Mouse (Mus musculus) megakaryocyte, embryonic 14.5 days (primary cell): ENCODE results near the gene Phtf1.

Source experiments
- FLI1 ChIP-seq: IDR thresholded peaks from 2 replicates; pipeline ENCODE4 v1.6.1; 2012; ENCODE audit warnings: low read length, inconsistent platforms, mixed read lengths
- GATA1 ChIP-seq: IDR thresholded peaks from 3 replicates; pipeline ENCODE4 v1.6.1; 2012; ENCODE audit warnings: mixed read lengths, low read length, inconsistent platforms, borderline replicate concordance

GRCm38 (mm10) chr3:103967231-103967630, 679 bp upstream of the Phtf1 start:
- TF ChIP-seq GATA1 = no peak
- no peak for TF ChIP-seq FLI1
